Mouse (Mus musculus): ENCODE results near the gene Cradd. TPM values are rescaled to one million over a fixed set of nuclear protein-coding genes. Genes with fewer than 3 reads are reported as not detected.

Gene Cradd
- polyA plus RNA-seq, 1 experiment from 2014 or later, result 10.2 TPM

DNA sequence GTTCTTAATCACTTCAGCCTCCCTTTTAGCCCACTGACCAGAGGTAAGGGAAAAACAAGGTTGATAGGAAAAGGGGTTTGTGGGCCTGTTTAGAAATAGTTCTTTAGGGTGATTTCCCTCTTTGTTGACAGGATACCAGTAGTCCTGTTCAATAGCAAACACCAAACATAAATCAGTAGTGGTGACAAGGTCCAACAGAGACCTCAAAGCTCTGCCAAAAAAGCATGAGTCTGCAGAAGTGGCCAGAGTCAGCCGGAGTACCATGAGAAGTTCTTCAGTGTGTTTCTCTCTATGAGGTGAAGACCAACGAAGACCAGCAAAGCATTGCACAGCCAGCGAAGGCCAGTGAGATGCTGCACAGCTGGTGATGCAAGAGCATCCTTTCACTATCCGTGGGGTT is 16.7 kb upstream of the Cradd start:
- H3K4me1 ChIP-seq (ENCODE audit: control insufficient read depth, insufficient read depth, low read length), result no peaks in the 10 kb centered on the region
- no peak for ATAC-seq (ENCODE audit: low FRiP score, low TSS enrichment)

DNA sequence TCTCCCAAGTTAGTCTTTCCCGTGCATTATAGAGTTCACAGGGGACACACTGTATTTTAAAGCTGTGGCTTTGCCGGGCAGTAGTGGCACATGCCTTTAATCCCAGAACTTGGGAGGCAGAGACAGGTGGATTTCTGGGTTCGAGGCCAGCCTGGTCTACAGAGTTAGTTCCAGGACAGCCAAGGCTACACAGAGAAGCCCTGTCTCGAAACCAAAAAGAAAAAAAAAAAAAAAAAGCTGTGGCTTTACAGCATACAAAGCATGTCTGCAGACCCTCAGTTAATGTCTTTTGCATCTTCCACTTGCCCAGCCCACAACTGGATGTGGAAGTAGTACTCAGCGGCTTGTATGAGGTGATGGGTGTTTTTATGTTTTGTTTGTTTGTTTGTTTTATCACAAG is 13.7 kb upstream of the Cradd start:
- no peaks in the 10 kb centered on the region for H3K36me3 ChIP-seq (ENCODE audit: control insufficient read depth, insufficient read depth, low read length)
- WGBS, result 69% methylated on average over 5 of the region's 5 CpGs
- H3K27me3 ChIP-seq (ENCODE audit: control insufficient read depth, insufficient read depth, low read length), result no peaks in the 10 kb centered on the region
- H3K9ac ChIP-seq (ENCODE audit: low read depth, low read length), result no peak overlapping the region
- H3K4me3 ChIP-seq (ENCODE audit: low read length), result no peak overlapping the region
- no peak overlapping the region for H3K27ac ChIP-seq (ENCODE audit: low read depth, low read length)
- ATAC-seq (ENCODE audit: low FRiP score, low TSS enrichment), result no peak
- H3K9me3 ChIP-seq (ENCODE audit: control insufficient read depth, low read length), result no peaks in the 10 kb centered on the region
- no peaks in the 10 kb centered on the region for H3K4me1 ChIP-seq (ENCODE audit: control insufficient read depth, insufficient read depth, low read length)
- no peak overlapping the region for H3K4me2 ChIP-seq (replicated peaks; ENCODE audit: low read depth, low read length)

More for the DNA sequence above, 16.7 kb upstream of the Cradd start:
- Histone ChIP-seq H3K27ac (ENCODE audit: low read depth, low read length) (no peak overlapping the region), H3K4me3 (ENCODE audit: low read length) (no peak overlapping the region), H3K9me3 (ENCODE audit: control insufficient read depth, low read length) (no peaks in the 10 kb centered on the region), H3K36me3 (ENCODE audit: control insufficient read depth, insufficient read depth, low read length) (no peaks in the 10 kb centered on the region), H3K4me2 (replicated peaks; ENCODE audit: low read depth, low read length) (no peak overlapping the region), H3K27me3 (ENCODE audit: control insufficient read depth, insufficient read depth, low read length) (no peaks in the 10 kb centered on the region), H3K9ac (ENCODE audit: low read depth, low read length) (no peak overlapping the region)
- 86% methylated on average over 4 of the region's 4 CpGs for WGBS

- no peak for ATAC-seq (ENCODE audit: low FRiP score, low TSS enrichment)
Measured at GRCm38 (mm10) chr10:95336781-95337544, 13.0 kb upstream of the Cradd start.

GRCm38 (mm10) chr10:95334826-95335225 is 10.9 kb upstream of the Cradd start:
- no peaks in the 10 kb centered on the region for H3K4me1 ChIP-seq (ENCODE audit: control insufficient read depth, insufficient read depth, low read length)
- no peak for ATAC-seq (ENCODE audit: low FRiP score, low TSS enrichment)
- 62% methylated on average over 1 of the region's 1 CpGs for WGBS
- H3K9me3 ChIP-seq (ENCODE audit: control insufficient read depth, low read length), result no peaks in the 10 kb centered on the region
- H3K36me3 ChIP-seq (ENCODE audit: control insufficient read depth, insufficient read depth, low read length), result no peaks in the 10 kb centered on the region
- no peak overlapping the region for H3K4me2 ChIP-seq (replicated peaks; ENCODE audit: low read depth, low read length)
- H3K9ac ChIP-seq (ENCODE audit: low read depth, low read length), result no peak overlapping the region
- no peak overlapping the region for H3K4me3 ChIP-seq (ENCODE audit: low read length)
- H3K27me3 ChIP-seq (ENCODE audit: control insufficient read depth, insufficient read depth, low read length), result no peaks in the 10 kb centered on the region
- H3K27ac ChIP-seq (ENCODE audit: low read depth, low read length), result no peak overlapping the region

More at GRCm38 (mm10) chr10:95336781-95337544, 13.0 kb upstream of the Cradd start:
- Histone ChIP-seq H3K27me3 (ENCODE audit: control insufficient read depth, insufficient read depth, low read length) (no peaks in the 10 kb centered on the region), H3K4me2 (replicated peaks; ENCODE audit: low read depth, low read length) (no peak overlapping the region), H3K27ac (ENCODE audit: low read depth, low read length) (no peak overlapping the region), H3K4me3 (ENCODE audit: low read length) (no peak overlapping the region), H3K4me1 (ENCODE audit: control insufficient read depth, insufficient read depth, low read length) (no peaks in the 10 kb centered on the region), H3K36me3 (ENCODE audit: control insufficient read depth, insufficient read depth, low read length) (no peaks in the 10 kb centered on the region), H3K9me3 (ENCODE audit: control insufficient read depth, low read length) (no peaks in the 10 kb centered on the region), H3K9ac (ENCODE audit: low read depth, low read length) (no peak overlapping the region)
- WGBS, result 24% methylated on average over 4 of the region's 4 CpGs

GRCm38 (mm10) chr10:95332596-95332995 is 8.7 kb upstream of the Cradd start:
- Histone ChIP-seq H3K4me1 (ENCODE audit: control insufficient read depth, insufficient read depth, low read length) (no peaks in the 10 kb centered on the region), H3K9me3 (ENCODE audit: control insufficient read depth, low read length) (no peaks in the 10 kb centered on the region), H3K36me3 (ENCODE audit: control insufficient read depth, insufficient read depth, low read length) (no peaks in the 10 kb centered on the region), H3K9ac (ENCODE audit: low read depth, low read length) (no peak overlapping the region), H3K4me2 (replicated peaks; ENCODE audit: low read depth, low read length) (no peak overlapping the region), H3K4me3 (ENCODE audit: low read length) (no peak overlapping the region), H3K27ac (ENCODE audit: low read depth, low read length) (no peak overlapping the region), H3K27me3 (ENCODE audit: control insufficient read depth, insufficient read depth, low read length) (no peaks in the 10 kb centered on the region)
- WGBS, result 86% methylated on average over 3 of the region's 3 CpGs
- no peak for ATAC-seq (ENCODE audit: low FRiP score, low TSS enrichment)

GRCm38 (mm10) chr10:95330375-95331363 is 6.7 kb upstream of the Cradd start:
- H3K4me3 ChIP-seq (ENCODE audit: low read length), result no peak overlapping the region
- no peaks in the 10 kb centered on the region for H3K9me3 ChIP-seq (ENCODE audit: control insufficient read depth, low read length)
- no peak overlapping the region for H3K27ac ChIP-seq (ENCODE audit: low read depth, low read length)
- no peaks in the 10 kb centered on the region for H3K27me3 ChIP-seq (ENCODE audit: control insufficient read depth, insufficient read depth, low read length)
- no peak overlapping the region for H3K9ac ChIP-seq (ENCODE audit: low read depth, low read length)
- 76% methylated on average over 9 of the region's 9 CpGs for WGBS
- no peak overlapping the region for H3K4me2 ChIP-seq (replicated peaks; ENCODE audit: low read depth, low read length)
- no peaks in the 10 kb centered on the region for H3K4me1 ChIP-seq (ENCODE audit: control insufficient read depth, insufficient read depth, low read length)
- no peak for ATAC-seq (ENCODE audit: low FRiP score, low TSS enrichment)
- no peaks in the 10 kb centered on the region for H3K36me3 ChIP-seq (ENCODE audit: control insufficient read depth, insufficient read depth, low read length)

DNA sequence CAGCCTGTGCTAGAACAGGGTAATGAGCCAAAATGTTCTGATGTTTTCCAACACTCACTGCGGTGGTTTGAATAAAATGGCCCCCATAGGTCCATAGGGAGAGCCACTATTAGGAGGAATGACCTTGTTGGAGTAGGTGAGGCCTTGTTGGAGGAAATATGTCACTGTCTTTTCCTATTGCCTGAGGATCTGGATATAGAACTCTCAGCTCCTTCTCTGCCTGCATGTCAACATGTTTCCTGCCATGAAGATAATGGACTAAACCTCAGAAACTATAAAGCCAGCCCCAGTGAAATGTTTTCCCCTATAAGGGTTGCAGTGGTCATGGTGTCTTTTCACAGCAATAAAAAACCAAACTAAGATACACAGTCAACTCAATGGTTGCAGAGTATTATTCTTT is 6.0 kb upstream of the Cradd start:
- Histone ChIP-seq H3K4me3 (ENCODE audit: low read length) (no peak overlapping the region), H3K9ac (ENCODE audit: low read depth, low read length) (no peak overlapping the region), H3K4me2 (replicated peaks; ENCODE audit: low read depth, low read length) (no peak overlapping the region), H3K9me3 (ENCODE audit: control insufficient read depth, low read length) (no peaks in the 10 kb centered on the region), H3K27me3 (ENCODE audit: control insufficient read depth, insufficient read depth, low read length) (no peaks in the 10 kb centered on the region), H3K36me3 (ENCODE audit: control insufficient read depth, insufficient read depth, low read length) (no peaks in the 10 kb centered on the region), H3K27ac (ENCODE audit: low read depth, low read length) (no peak overlapping the region), H3K4me1 (ENCODE audit: control insufficient read depth, insufficient read depth, low read length) (no peaks in the 10 kb centered on the region)
- no peak for ATAC-seq (ENCODE audit: low FRiP score, low TSS enrichment)
- WGBS, result 90% methylated on average over 1 of the region's 1 CpGs

- H3K4me2 ChIP-seq (replicated peaks; ENCODE audit: low read depth, low read length), result no peak overlapping the region
- no peak overlapping the region; the same call in 1 of the 2 replicates for H3K4me3 ChIP-seq (ENCODE audit: low read length)
- H3K27ac ChIP-seq (ENCODE audit: low read depth, low read length), result no peak overlapping the region
- H3K9me3 ChIP-seq (ENCODE audit: control insufficient read depth, low read length), result no peaks in the 10 kb centered on the region
- no peak overlapping the region for H3K9ac ChIP-seq (ENCODE audit: low read depth, low read length)
- H3K4me1 ChIP-seq (ENCODE audit: control insufficient read depth, insufficient read depth, low read length), result no peaks in the 10 kb centered on the region
- ATAC-seq (ENCODE audit: low FRiP score, low TSS enrichment), result no peak
- no peaks in the 10 kb centered on the region for H3K36me3 ChIP-seq (ENCODE audit: control insufficient read depth, insufficient read depth, low read length)
- WGBS, result 56% methylated on average over 1 of the region's 1 CpGs
- no peaks in the 10 kb centered on the region; the same call in 1 of the 2 replicates for H3K27me3 ChIP-seq (ENCODE audit: control insufficient read depth, insufficient read depth, low read length)
Measured at GRCm38 (mm10) chr10:95324278-95324631, 322 bp upstream of the Cradd start.
